Mouse (Mus musculus) lung, embryonic 15.5 days (tissue): ENCODE results near the gene Rcn1. TPM values are rescaled to one million over a fixed set of nuclear protein-coding genes. Genes with fewer than 3 reads are reported as not detected.

ENCODE experiments used
- ATAC-seq: fragments of 200-750 bp; cut with Nextera tagmentation; 2 replicates; pipeline ENCODE4 v1.8.0; 2017; ENCODE audit warnings: moderate number of reproducible peaks, borderline replicate concordance; ENCODE audit not compliant: low FRiP score, low TSS enrichment; ENCODE audit errors: extremely low read depth
- H3K27ac ChIP-seq: fragments of 300-500 bp; sonication (generic); 2 replicates; pipeline ENCODE4 v1.5.1; 2015; ENCODE audit warnings: moderate library complexity, mild to moderate bottlenecking, inconsistent platforms
- H3K27me3 ChIP-seq: fragments of 300-500 bp; sonication (generic); 2 replicates; pipeline ENCODE4 v1.6.1; 2015; ENCODE audit warnings: inconsistent platforms
- H3K36me3 ChIP-seq: fragments of 300-500 bp; sonication (generic); 2 replicates; pipeline ENCODE4 v1.6.1; 2015; ENCODE audit warnings: inconsistent platforms
- H3K4me1 ChIP-seq: fragments of 300-500 bp; sonication (generic); 2 replicates; pipeline ENCODE4 v1.6.1; 2015; ENCODE audit warnings: inconsistent platforms
- H3K4me2 ChIP-seq: fragments of 300-500 bp; sonication (generic); 2 replicates; pipeline ENCODE4 v1.6.1; 2015; ENCODE audit warnings: inconsistent platforms, mild to moderate bottlenecking, moderate library complexity
- H3K4me3 ChIP-seq: fragments of 300-500 bp; sonication (generic); 2 replicates; pipeline ENCODE4 v1.5.1; 2015; ENCODE audit warnings: mild to moderate bottlenecking, inconsistent platforms
- H3K9ac ChIP-seq: fragments of 300-500 bp; sonication (generic); 2 replicates; pipeline ENCODE4 v1.6.1; 2015; ENCODE audit warnings: inconsistent platforms
- H3K9me3 ChIP-seq: fragments of 300-500 bp; sonication (generic); 2 replicates; pipeline ENCODE4 v1.6.1; 2016; ENCODE audit warnings: inconsistent platforms
- WGBS: fragments of 180-500 bp; shearing (Covaris S2); methylation state at CpG from one replicate; pipeline ENCODE4 v1.1.7; 2015; 5-methylcytosine and 5-hydroxymethylcytosine counted together
- polyA plus RNA-seq: library from polyadenylated mRNA; unstranded; fragments of >200 nt; fragmentation: Nextera tagmentation; extraction: Ambion mirVana; gene quantifications from 2 replicates; pipeline ENCODE4 v1.2.1, GENCODE M21; 2015

The Rcn1 gene
- polyA plus RNA-seq, 1 experiment from 2014 or later, result 156 TPM

- H3K27me3 ChIP-seq, result no peaks in the 10 kb centered on the region
- 36% methylated on average over 8 of the region's 8 CpGs for WGBS
- ATAC-seq, result no peak
Measured at GRCm38 (mm10) chr2:105416660-105417348, 17.7 kb upstream of the Rcn1 start.

GRCm38 (mm10) chr2:105416046-105416659, 17.0 kb upstream of the Rcn1 start:
- Histone ChIP-seq H3K27me3 (no peaks in the 10 kb centered on the region), H3K9me3 (no peaks in the 10 kb centered on the region), H3K36me3 (no peaks in the 10 kb centered on the region), H3K9ac (no peak overlapping the region), H3K4me2 (no peak overlapping the region), H3K4me1 (no peaks in the 10 kb centered on the region), H3K27ac (no peak overlapping the region), H3K4me3 (no peak overlapping the region)
- WGBS, result 48% methylated on average over 7 of the region's 7 CpGs
- ATAC-seq, result no peak

More at GRCm38 (mm10) chr2:105416660-105417348, 17.7 kb upstream of the Rcn1 start:
- no peaks in the 10 kb centered on the region for H3K36me3 ChIP-seq
- H3K9me3 ChIP-seq, result no peaks in the 10 kb centered on the region
- no peak overlapping the region for H3K4me2 ChIP-seq
- no peak overlapping the region for H3K4me3 ChIP-seq
- no peak overlapping the region for H3K9ac ChIP-seq
- no peaks in the 10 kb centered on the region for H3K4me1 ChIP-seq
- H3K27ac ChIP-seq, result no peak overlapping the region

GRCm38 (mm10) chr2:105414309-105414708, 15.2 kb upstream of the Rcn1 start:
- H3K4me1 ChIP-seq, result no peaks in the 10 kb centered on the region
- no peak overlapping the region for H3K9ac ChIP-seq
- no peaks in the 10 kb centered on the region for H3K27me3 ChIP-seq
- 38% methylated on average over 2 of the region's 2 CpGs for WGBS
- no peak overlapping the region for H3K4me2 ChIP-seq
- H3K36me3 ChIP-seq, result no peaks in the 10 kb centered on the region
- H3K4me3 ChIP-seq, result no peak overlapping the region
- H3K27ac ChIP-seq, result no peak overlapping the region
- no peak for ATAC-seq
- H3K9me3 ChIP-seq, result no peaks in the 10 kb centered on the region

GRCm38 (mm10) chr2:105409253-105409652, 10.1 kb upstream of the Rcn1 start:
- no peak overlapping the region for H3K4me3 ChIP-seq
- ATAC-seq, result no peak
- H3K9ac ChIP-seq, result no peak overlapping the region
- WGBS, result 90% methylated on average over 1 of the region's 1 CpGs
- H3K4me2 ChIP-seq, result no peak overlapping the region
- no peaks in the 10 kb centered on the region for H3K4me1 ChIP-seq
- no peak overlapping the region for H3K27ac ChIP-seq
- H3K36me3 ChIP-seq, result no peaks in the 10 kb centered on the region
- no peaks in the 10 kb centered on the region for H3K27me3 ChIP-seq
- H3K9me3 ChIP-seq, result no peaks in the 10 kb centered on the region

- no peak overlapping the region for H3K4me2 ChIP-seq
- peak; percentile 64; the same call in 1 of the 2 replicates for ATAC-seq
- WGBS, result 46% methylated on average over 4 of the region's 4 CpGs
- no peak overlapping the region for H3K27ac ChIP-seq
- no peaks in the 10 kb centered on the region for H3K4me1 ChIP-seq
- no peaks in the 10 kb centered on the region for H3K27me3 ChIP-seq
- no peak overlapping the region for H3K4me3 ChIP-seq
- no peaks in the 10 kb centered on the region for H3K36me3 ChIP-seq
- no peaks in the 10 kb centered on the region for H3K9me3 ChIP-seq
- no peak overlapping the region for H3K9ac ChIP-seq
Measured at GRCm38 (mm10) chr2:105408511-105408910, 9.4 kb upstream of the Rcn1 start.

- ATAC-seq, result no peak
- WGBS, result 77% methylated on average over 2 of the region's 2 CpGs
- H3K4me1 ChIP-seq, result peaks cover 20% of the 10 kb centered on the region
Measured at GRCm38 (mm10) chr2:105402180-105402579, 3.1 kb upstream of the Rcn1 start.

GRCm38 (mm10) chr2:105400558-105400957, 1.4 kb upstream of the Rcn1 start:
- no peaks in the 10 kb centered on the region for H3K9me3 ChIP-seq
- 86% methylated on average over 4 of the region's 4 CpGs for WGBS
- no peaks in the 10 kb centered on the region for H3K36me3 ChIP-seq
- ATAC-seq, result no peak
- H3K27me3 ChIP-seq, result no peaks in the 10 kb centered on the region
- no peak overlapping the region for H3K4me3 ChIP-seq
- peaks cover 26% of the 10 kb centered on the region for H3K4me1 ChIP-seq
- no peak overlapping the region for H3K9ac ChIP-seq
- no peak overlapping the region for H3K4me2 ChIP-seq
- no peak overlapping the region for H3K27ac ChIP-seq

More at GRCm38 (mm10) chr2:105402180-105402579, 3.1 kb upstream of the Rcn1 start:
- no peaks in the 10 kb centered on the region for H3K9me3 ChIP-seq
- no peak overlapping the region for H3K4me3 ChIP-seq
- H3K27ac ChIP-seq, result no peak overlapping the region
- H3K27me3 ChIP-seq, result no peaks in the 10 kb centered on the region
- no peak overlapping the region for H3K9ac ChIP-seq
- H3K36me3 ChIP-seq, result no peaks in the 10 kb centered on the region
- H3K4me2 ChIP-seq, result no peak overlapping the region

GRCm38 (mm10) chr2:105398636-105399084, 459 bp downstream of the Rcn1 start:
- H3K4me3 ChIP-seq, result peak overlapping the region; percentile 77
- WGBS, result under 1% methylated on average over 31 of the region's 31 CpGs
- peak overlapping the region; percentile 97 for H3K27ac ChIP-seq
- ATAC-seq, result peak; percentile 50
- peaks cover 9% of the 10 kb centered on the region; the same call in 1 of the 2 replicates for H3K36me3 ChIP-seq
- H3K27me3 ChIP-seq, result no peaks in the 10 kb centered on the region
- peak overlapping the region; percentile 89 for H3K9ac ChIP-seq
- H3K9me3 ChIP-seq, result no peaks in the 10 kb centered on the region
- peaks cover 26% of the 10 kb centered on the region for H3K4me1 ChIP-seq
- H3K4me2 ChIP-seq, result peak overlapping the region; percentile 66

- 36% methylated on average over 5 of the region's 5 CpGs for WGBS
- Histone ChIP-seq H3K27ac (no peak overlapping the region), H3K9me3 (no peaks in the 10 kb centered on the region), H3K9ac (peak overlapping the region; percentile 89), H3K27me3 (no peaks in the 10 kb centered on the region), H3K4me2 (peak overlapping the region; percentile 66), H3K4me1 (peaks cover 26% of the 10 kb centered on the region), H3K4me3 (peak overlapping the region; percentile 77), H3K36me3 (peaks cover 15% of the 10 kb centered on the region; the same call in 1 of the 2 replicates)
- ATAC-seq, result no peak
Measured at GRCm38 (mm10) chr2:105397446-105398211, 1.5 kb downstream of the Rcn1 start.

- Histone ChIP-seq H3K4me2 (no peak overlapping the region), H3K36me3 (peaks cover 31% of the 10 kb centered on the region), H3K4me1 (peaks cover 26% of the 10 kb centered on the region), H3K27ac (no peak overlapping the region), H3K9me3 (no peaks in the 10 kb centered on the region), H3K27me3 (no peaks in the 10 kb centered on the region), H3K4me3 (no peak overlapping the region), H3K9ac (no peak overlapping the region)
- WGBS, result 88% methylated on average over 9 of the region's 9 CpGs
- ATAC-seq, result no peak
Measured at GRCm38 (mm10) chr2:105396066-105396465, 3.1 kb downstream of the Rcn1 start.

- Histone ChIP-seq H3K4me2 (no peak overlapping the region), H3K9ac (no peak overlapping the region), H3K27ac (no peak overlapping the region), H3K9me3 (no peaks in the 10 kb centered on the region), H3K4me3 (no peak overlapping the region), H3K36me3 (peaks cover 44% of the 10 kb centered on the region), H3K4me1 (peaks cover 19% of the 10 kb centered on the region), H3K27me3 (no peaks in the 10 kb centered on the region)
- 78% methylated on average over 4 of the region's 4 CpGs for WGBS
- no peak for ATAC-seq
Measured at GRCm38 (mm10) chr2:105394375-105394774, 4.7 kb downstream of the Rcn1 start.

- peaks cover 10% of the 10 kb centered on the region for H3K4me1 ChIP-seq
- H3K4me2 ChIP-seq, result no peak overlapping the region
- no peak overlapping the region for H3K9ac ChIP-seq
- 30% methylated on average over 2 of the region's 2 CpGs for WGBS
- no peak overlapping the region for H3K4me3 ChIP-seq
- no peak overlapping the region for H3K27ac ChIP-seq
- no peak for ATAC-seq
- H3K9me3 ChIP-seq, result no peaks in the 10 kb centered on the region
- H3K36me3 ChIP-seq, result peaks cover 60% of the 10 kb centered on the region
- H3K27me3 ChIP-seq, result no peaks in the 10 kb centered on the region
Measured at GRCm38 (mm10) chr2:105392514-105392913, 6.6 kb downstream of the Rcn1 start.
